Mouse (Mus musculus): ENCODE results near the gene Tmtc1.

DNA sequence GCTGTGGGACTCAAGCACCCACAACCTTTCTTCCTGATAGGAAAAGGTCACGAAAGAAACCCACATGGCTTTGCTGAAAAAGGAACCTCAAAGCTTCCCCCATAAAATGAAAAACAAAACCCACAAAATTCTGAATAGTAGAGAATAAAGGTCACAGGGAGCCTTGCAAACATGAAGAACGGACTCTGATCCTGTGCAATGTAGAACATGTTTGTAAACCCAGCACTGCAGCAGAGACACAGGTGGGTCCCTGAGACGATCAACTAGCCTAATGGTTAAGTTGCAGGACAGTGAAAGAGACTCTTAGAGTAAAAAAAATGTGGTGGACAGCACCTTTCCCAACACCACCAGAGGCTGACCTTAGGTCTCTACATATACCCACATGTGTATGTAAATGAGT lies 244.5 kb downstream of the Tmtc1 start:
- TF ChIP-seq CTCF (IDR thresholded peaks at IDR 0.05; ENCODE audit: low read depth) (no peak), EP300 (optimal IDR thresholded peaks at IDR 0.05) (no peak)

Data from stomach, postnatal 0 days (tissue).